Mouse (Mus musculus) cerebellum, postnatal 25 days (tissue): ENCODE results near the gene Ubash3b.

ENCODE experiments used
- DNase-seq, 2 experiments: peaks; one replicate each; pipeline ENCODE4 v3.0.0; 2021; ENCODE audit warnings: mixed read lengths in 2 of 2

Gene Ubash3b

DNA sequence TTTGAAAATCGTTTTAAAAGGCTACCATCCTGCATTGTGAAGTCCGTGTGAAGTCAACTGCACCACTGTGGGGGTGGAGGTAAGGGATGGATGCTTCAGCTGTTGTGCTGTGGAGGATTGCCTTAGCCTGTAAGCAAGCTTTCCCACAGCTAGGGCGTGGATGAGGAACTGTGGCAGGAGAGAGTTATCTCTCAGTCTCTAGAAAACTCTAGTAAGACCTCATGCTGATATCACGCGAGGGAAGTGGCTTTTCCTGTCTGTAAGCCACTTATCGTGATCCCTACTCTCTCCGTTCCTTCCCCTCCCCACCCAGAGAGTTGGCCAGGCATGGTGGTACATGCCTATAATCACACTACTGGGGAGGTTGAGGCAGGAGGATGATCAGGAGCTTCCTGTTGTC, 112.2 kb downstream of the Ubash3b start:
- no peak for DNase-seq

DNA sequence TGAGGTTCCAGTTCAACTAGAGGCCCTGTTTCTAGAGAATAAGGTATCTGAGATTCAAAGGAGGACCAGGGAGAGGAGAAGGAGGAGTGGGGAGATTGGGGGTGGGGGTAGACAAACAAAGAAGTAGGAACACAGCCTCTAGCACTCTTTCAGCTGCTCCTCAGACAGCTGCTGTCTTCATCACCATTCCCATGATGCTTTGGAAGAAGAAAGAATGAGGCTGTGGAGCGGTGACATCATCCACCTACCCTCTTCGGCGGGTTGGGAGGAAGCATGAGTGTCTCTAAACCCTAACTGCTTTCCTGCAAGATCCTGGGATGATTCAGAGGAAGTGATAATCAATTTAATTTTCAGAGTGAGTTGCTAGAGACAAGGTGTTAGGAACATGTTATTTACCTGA, 112.7 kb downstream of the Ubash3b start:
- DNase-seq: no peak

DNA sequence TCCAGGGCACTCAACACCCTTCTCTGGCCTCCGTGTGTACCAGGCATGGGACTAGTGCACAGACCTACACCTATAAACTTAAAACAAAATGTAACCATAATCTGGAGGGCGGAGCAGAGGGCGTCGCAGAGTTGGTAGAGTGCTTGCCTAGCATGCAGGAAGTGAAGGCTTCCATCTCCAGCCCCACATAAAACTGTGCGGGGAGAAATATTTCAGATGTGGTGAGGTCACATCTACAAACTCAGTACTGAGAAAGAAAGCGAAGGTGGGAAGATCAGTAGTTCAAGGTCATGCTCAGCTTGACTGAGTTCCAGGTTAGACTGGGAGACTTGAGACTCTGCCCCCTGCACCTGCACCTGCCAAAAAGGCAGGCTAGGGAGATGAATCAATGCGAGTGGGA, 113.3 kb downstream of the Ubash3b start:
- DNase-seq: no peak

DNA sequence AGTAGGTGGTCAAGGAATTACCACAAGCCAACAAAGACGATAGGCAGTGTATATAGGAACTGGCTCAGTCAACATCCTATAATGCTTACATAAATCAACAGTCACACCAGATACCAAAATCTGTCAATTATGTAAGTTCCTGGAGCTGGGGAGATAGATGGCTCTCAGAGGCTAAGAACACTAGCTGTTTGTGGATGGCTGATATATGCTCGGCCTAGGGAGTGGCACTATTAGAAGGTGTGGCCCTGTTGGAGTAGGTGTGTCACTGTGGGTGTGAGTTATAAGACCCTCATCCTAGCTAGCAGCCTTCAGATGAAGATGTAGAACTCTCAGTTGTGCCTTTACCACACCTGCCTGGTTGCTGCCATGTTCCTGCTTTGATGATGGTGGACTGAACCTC, 113.8 kb downstream of the Ubash3b start:
- no peak for DNase-seq

DNA sequence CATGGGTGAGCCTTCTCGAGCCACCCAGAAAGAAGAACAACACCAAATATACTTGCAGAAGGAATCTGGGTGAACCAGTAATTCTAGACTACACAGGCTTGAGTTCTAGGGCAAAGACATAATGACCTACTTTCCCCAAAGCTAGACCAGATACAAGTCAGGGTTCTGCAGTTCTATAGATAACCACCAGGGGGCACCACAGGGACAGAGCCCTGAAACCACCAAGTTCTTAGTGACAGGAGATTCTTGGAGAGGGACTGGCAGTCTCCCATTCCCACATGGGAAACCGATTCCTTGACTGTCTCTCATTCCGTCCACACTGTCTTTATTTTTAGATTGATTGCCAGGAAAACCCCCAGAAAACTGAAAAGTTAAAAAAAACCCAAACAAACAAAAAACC, 116.9 kb downstream of the Ubash3b start:
- DNase-seq: peak; percentile 91 to 94

DNA sequence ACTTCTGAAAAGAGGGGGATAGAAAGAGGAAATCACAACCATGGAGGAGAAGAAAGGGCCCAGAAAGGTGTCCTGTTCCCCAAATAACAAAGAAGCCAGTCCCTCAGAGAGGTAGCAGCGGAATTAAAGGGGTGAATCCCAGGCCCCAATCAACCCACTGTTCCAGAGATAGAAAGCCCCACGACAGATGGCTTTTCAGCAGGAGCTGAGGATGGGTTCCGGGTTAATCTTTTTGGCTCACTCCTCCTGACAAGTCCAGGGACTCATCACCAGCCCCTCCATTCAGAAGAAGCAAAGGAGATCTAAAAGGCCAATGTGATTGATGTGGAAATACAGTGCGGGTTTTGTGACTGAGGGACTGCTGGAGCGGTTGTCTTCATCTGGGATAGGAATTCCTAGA, 117.9 kb downstream of the Ubash3b start:
- DNase-seq: peak; percentile 73 to 75

DNA sequence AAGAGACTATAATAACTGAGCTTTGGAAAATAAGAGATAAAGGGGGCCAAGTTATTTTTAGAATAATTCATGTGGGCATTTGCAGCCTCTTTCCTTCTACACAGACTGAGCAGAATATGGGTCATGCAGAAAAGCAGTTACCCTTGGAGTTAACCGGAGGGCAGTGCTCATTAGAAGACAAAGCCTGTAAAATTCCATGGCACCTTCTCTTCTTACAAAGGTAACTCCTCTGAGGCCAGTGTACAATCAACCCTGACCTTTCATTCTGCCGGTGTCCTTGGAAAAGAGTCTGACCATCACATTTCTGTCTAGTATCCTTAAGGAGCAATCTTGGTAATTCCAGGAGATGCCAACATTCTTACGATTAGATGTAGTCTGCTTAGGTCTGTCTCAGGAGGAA, 120.1 kb downstream of the Ubash3b start:
- peak in 1 of 2 experiments; percentile 24 for DNase-seq

DNA sequence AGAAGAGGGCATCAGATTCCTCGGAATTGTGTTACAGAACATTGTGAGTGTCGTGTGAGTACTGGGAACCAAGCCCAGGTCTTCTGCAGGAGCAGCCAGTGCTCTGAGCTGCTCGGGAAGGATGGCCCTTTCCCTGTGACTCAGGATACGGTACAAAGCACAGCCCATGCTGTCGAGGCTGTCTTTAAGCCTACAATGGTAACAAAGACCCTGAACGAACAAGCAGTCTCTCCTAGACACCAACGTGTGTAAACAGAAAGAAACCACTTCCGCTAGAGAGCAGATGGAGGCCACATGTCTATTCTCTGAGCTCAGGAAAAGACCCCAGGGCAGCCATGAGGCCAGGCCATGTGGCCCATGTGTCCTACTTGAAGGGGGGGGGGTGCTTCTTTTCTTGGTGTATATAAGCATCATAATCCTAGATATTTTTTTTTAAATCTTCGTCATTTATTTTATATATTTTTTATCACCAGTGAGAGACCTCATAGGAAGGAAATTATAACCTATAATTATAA, 123.3 kb downstream of the Ubash3b start:
- no peak for DNase-seq

DNA sequence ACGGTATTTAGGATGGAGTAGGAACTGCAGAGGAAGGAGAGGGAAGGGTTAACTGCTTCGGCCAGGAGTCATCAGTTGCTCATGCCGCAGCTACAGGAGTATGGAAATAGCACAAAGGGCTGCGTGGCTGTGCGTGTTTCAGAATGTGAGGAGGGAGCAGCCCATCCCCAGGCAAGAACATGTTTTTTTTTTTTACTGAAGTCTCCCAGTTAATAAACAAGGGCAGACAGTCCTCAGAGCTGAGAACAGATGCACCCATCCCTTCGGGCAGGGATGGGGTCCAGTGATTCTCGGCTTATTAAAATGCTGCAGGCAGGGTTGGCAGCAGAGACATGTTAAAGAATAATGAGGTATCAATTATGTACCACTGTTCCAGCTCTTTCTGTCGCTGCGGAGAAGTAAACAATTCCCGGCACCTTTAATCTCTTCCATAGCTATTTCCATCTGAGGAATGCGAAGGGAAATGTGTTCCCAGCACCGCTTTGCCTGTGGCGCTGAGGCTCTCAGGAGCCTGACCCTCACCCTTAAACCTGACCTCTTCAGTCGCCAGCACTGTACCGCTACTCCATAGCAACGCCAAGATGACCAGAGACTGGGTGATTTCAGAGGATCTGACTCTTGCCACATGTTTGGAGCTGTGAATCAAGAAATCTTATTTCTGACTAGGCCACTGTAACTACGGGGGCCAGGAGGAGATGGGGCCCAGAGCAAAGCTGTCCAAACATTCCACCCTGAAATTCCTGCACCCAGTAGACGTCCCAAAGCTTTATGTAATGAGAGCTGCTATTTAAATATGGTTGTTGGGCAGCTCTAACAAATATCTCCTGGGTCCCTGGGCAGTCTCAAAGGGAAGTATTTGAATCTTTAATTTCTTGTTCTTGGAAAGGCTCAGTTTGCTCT, 129.7 kb downstream of the Ubash3b start:
- no peak for DNase-seq

DNA sequence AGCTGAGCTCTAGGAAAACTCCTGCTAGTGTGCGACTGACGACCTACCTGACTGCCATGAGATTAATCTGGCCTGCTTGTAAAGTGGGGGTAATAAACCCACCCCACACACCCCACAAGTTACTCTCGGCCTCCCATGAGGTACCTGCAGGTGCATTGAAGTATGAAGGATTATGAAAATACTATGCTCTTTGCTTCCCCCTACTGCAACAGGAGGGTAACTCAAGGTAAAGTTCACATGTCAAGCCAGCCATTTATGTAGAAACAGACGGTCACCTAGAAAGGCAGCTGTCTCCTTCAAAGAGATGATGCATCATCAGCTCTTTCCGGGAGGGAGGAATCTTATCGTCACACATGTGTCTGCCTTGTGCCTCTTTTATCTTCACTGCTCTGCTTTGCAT, 131.7 kb downstream of the Ubash3b start:
- no peak for DNase-seq

DNA sequence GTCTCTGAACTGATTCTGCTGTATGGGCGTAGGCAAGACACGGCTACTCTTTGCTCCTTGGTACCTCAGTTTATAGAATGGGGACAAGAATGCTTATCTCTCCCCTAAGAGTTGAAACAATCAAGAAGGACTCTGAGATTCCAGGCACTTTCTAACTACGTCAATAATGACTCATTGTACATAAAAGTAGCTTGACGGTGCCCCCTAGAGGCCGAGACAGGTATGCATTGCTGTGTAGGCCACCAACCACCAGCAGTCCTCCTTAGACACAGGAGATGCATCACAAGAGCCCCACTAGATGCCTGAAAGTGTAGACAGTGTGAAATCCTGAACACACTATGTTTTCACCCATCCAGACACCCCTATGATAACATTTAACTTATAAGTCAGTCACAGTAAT, 133.0 kb downstream of the Ubash3b start:
- DNase-seq: peak; percentile 67 to 81

DNA sequence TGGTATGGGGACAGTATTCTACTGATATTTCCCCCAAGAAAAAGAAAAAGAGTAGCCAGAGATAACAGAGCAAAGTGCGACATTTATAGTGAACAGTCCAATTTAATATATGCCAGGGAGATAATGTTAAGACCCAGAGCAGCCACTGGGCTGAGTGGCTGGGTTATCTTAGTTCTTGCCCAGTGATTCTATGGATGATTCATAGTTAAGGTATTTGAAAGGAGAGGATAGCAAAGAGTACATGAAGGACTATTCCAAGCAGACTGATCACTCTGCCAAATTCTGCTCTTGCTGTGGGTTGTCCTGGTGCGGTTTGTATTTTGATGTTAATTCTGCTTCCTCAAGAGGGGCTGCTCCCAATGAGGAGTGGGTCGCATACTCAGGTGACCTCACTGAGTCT, 139.8 kb downstream of the Ubash3b start:
- DNase-seq: no peak

DNA sequence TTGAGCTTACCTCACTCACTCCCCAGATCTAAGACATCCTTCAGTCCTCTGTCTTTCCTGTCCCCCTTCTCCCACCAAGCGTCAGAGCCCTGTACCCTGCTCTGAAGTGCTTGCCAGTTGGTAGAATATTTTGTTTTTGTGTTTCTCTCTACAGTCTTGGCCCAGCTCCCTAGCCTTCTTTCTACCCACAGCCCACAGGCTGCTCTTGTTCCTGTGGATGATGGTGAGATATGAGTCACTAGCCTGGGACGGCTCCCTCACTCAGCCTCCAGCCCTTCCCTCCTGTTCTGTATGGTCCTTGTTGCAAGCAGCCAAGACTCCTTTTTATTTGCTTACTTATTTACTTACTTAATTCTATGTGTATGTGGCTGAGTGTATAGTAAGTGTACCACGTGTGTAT, 141.0 kb downstream of the Ubash3b start:
- DNase-seq: no peak

DNA sequence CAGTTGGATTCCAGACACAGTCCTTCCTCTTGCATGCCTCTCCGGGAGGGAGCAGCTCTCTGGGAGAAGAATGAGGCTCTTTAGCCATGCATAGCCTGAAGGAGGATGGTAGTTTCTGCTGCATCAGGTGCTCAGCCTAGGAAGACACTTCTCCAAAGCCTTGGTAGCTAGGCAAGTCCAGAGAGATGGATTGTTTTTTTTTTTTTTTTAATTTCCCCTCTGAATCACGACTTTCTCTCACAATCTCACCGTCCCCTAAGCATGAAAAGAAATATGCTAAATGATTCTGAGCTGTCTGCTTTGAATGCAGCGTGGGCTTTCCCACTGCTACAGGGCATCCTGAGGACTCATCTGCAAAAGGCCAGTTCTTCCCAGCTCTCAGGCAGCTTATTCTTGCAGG, 147.0 kb downstream of the Ubash3b start:
- no peak for DNase-seq

DNA sequence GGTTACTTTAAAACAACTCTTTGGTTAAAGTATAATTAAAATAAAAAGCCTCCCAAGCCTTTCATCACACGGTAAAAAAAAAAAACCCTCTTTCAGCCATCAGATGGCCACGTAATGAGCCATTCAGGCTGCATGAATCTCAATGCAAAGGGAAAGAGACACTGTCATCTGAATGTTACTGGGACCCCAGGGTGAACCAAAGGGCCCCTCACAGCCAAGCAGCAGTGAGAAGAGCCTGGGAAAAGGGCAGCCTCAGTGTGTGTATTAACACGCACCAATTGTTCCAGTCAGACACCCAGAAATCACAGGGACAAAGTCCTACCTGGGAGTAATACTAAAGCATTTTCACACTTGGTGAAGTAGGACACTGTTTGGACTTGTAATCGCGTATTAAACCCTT, 149.0 kb downstream of the Ubash3b start:
- no peak for DNase-seq

DNA sequence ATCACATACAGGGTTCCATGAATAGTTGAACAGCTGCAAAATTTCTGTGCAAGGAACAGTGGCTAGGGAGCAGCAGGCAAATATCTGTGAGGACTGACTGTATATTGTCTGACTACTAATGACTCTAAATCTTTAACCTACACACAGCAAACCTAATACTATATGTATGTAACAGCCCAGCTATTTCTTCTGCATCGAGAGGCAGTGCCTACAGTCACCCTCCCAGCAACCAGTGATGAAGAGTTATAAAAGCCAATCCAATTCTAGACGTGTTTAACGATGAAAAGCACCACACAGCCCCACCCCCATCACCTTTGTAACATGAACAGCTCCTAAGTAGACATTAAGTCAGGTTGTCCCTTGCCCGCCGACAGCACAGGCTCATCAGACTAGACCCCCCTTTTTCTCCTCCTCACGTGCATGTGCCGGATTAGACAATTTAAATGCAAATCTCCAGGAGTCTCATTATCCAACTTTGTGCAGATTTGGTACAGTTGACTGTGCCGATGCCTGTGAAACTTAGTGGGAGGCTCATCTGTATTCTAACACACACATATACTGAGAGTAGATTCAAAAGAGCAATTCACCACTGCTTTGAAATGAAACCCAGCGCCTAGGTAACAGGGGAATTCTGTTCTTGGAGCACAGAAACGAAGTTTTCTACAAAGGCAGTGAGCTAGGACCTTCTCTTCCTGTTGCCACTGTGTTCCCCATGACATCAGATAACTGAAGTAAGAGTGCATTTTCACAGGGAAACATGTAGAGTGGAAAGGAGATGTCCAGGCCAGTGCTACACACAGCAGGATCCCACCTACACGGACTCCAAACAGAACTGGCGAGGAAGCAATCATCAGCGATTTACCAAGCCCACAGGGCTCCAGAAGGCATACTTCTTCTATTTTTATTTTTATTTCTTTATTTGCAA, 149.7 kb downstream of the Ubash3b start:
- DNase-seq: no peak

DNA sequence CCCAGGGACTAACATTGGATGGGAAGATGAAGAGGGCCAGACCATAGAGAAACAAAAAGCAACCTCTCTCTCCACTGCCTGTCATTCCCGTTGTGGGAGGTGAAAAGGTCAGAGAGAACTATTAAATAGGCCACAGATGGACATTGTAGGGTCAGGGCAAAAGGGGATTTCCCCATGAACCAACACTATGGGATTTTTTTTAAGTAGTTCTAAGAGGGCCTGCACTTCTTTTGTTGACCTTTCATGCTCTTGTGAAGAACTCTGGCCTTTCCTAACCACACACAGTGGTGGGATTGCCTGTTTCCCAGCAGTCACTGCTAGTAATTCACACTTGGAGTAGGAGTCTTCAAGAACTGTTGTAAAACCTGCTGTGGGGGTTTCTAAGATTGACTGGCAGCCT, 153.7 kb downstream of the Ubash3b start:
- no peak for DNase-seq

DNA sequence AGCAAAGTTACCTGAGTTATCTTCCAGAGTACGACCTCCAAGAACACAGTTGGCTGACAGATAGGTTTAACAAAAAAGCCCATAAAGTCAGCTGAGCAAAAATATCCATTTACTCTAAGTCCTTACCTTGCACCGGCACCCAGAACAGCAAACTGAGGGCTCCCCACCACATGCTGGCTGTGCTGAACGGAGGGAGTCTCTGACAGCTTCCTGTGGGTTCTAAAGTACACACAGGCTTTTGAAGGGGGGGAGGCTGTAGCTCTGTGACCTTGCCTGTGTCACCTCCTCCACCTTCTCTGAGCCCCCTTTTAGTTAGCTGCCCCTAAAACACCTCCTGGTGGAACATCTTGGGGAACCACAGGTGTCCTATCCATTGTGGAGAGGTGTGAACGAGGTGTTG, 157.1 kb downstream of the Ubash3b start, which contains the start of gene Crtam:
TSS of gene Crtam (minus strand) at position 214 of the 400 bp plus-strand sequence.
- peak in 1 of 2 experiments; percentile 30 for DNase-seq

DNA sequence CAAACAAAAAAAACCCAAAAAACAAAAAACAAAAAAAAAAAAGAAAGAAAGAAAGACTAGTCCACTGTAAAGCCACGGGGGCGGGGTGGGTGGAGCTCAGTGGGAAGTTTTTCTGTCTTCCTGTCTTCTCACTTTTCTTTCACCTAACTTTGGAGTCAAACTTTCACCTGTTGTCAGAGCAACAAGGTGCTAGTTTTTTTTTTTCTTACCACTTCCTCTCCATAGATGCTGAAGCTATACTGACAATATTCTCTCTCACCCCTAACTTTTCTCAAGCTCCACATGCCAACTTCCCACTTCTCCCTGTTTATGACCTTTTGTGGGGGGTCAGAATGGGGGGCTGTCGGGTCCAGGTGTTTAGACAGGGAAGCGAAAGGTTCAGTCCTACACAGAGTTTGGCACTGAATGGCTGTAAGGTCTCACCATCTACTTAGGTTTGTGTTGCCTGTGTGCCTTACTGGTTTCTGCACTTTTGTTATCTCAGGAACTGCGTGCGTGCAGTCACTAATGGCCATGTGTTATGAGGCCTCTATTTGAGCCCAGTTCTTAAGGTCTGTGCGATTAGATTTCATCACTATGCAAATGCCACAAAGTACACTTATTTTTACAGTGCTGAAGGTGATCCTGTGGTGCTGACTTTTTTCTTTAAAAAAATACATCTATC, 164.2 kb downstream of the Ubash3b start:
- no peak for DNase-seq

DNA sequence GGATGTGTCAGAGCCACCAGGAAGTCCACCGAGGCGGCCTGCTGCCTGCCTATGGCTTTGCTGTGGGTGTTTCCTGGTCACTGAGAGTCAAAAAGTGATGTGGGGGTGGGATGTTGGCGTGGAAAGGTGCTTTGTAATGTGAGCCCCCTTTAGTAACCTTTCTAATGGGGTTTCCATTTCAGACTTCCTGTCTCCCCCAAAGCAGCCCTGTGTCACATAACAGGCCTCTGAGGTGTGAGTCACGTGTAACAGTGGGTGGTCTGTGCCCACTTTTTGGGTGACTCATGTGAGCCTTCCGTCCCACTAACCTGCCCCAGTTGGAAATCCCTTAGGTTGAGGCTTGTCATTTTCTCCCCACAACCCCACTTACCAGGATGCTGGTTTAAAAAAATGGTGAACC, 167.4 kb downstream of the Ubash3b start:
- no peak for DNase-seq

DNA sequence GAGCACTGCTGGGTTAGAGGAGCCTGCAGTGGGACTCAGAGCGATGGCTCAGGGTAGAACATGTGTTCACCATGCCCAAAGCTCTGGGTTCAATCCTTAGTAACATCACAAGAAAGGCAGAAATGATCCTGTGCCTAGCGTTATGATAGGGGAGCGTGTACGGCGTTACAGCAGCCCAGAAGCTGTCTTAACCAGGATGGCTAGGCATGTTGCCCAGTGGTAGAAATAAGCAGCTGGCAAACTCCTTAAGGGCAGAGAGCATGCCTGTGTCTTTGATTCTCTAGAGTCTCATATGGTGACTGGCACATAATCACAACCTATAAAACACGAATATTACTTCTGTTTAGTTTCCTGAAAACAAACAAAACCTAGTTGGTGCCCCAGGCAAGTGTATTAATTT, 170.0 kb downstream of the Ubash3b start:
- DNase-seq: no peak

DNA sequence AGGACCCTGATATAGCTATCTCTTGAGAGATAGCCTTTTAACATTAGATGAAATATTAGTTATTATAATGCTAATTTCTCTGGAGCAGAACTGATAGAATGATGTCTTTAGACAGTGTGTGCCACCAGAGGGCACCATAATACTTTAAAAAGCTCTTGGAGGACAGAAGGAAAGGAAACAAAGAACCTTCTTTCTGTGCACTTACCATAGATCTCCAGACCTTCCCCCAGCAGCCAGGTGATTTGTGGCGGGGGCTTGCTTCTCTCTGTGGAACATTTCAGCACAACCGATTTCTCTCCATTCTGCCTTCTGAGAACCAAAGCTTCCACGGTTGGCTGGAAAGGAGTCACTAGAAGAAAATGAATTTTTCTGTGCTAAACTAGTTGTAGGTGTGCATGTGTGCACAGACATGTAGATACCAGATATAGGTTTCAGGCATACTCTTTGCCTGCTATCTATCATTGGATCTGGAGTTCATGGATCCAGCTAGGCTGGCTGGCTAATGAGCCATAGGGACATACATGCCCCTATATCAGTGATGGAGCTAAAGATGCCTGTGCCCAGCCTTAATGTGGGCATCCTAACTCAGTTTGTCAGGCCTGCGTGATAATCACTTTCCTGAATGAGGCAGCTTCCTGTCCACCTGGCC, 171.4 kb downstream of the Ubash3b start:
- peak; percentile 64 to 83 for DNase-seq
